Mouse (Mus musculus) duodenum, adult 2 months (tissue): ENCODE measurements around the gene Frem1. TPM values are rescaled to one million over a fixed set of nuclear protein-coding genes. Genes with fewer than 3 reads are reported as not detected.

Experiments
- polyA plus RNA-seq: library from polyadenylated mRNA; depleted of rRNA; stranded (reverse); fragments of >200 nt; gene quantifications from 2 replicates; pipeline ENCODE4 v1.2.3, GENCODE M21; 2012; ENCODE audit warnings: low replicate concordance; rRNA removed

Gene Frem1
- polyA plus RNA-seq = 0.25 and 0.50 TPM in 2 replicates

DNA sequence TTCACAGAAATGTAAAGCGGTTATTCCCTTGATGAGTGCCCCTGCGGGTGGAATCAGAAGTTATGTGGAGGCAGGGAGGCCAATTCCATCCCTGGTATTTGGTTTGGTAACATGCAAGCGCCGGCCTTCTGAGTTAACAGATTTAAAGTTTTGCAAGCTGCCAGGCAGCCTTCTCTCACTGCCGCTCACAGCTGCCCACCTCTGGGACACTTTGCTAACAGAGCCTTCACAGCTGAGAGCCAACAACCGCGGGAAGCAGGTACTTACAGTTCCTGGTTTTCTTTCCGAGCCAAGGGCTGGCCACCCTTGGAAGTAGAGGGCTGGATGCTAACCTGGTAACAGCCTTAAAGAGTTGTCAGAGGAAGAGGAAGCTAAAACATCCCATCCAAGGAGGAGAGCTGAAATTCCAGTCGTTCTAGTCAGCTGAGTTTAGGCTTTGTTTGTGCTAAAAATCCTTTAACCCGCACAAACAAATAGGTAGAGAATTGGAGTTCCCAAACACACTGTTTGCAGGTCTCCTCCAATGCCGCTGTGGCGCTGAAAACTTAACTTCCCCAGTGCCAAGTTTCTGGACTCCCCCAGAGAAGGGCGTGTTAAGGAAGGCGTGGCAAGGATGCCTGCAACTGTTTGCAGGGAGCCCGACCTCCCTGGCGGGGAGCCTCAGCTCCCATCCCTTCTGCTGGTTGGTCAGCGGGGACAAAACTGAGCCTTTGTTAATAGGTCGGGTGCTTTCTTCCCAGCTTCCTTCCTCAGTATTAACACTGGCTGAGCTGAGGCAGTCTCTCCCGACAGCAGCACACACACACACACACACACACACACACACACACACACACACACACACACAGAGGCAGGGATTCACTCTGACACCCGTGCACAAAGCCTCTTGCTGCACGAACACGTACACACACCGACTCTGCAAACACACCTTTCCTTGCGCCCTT is at the start of gene Frem1:
Frem1 (minus strand) TSS at position 706 of the 944 bp plus-strand sequence.

DNA sequence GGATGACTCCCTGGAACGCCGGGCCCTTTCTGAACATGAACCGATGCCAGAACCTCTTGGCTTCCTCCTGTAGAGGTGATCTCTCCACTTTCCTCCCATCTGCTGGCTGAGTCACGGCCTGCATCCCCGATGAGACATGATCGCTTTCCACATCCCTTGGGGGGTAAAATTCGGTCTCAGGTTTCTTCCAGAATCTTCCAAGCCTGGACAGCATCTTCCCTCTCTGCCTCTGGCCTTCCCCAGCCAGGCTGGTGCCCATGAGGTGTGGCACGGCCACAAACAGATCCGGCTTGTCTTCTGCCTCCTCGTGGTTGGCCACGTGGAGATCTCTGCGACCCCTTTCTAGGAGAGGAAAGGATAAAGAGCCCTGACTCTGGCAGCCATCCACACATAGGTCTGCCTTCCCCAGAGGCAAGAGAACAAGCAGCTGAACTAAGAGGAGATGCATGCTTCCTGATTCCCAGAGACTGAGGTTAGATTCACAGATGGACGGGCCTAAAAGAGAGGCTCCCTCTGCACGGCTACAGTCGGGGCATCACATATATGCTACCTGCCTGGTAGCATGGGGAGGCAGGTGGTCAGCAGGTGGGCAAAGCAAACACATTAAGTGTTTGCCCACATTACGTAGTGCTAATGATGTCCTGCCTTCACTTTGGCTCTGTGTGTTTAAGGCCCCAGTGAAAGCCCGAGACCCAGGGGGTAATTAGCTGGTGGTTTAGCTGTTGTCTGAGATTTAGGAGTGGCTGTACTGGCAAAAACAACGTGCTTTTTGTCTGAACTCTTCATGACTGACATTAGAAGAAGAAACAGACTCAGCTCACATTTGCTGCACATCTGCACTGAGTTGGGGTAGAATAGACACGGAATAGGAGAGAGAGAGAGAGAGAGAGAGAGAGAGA is 167.3 kb downstream of the Frem1 start, which contains the start of gene Cer1:
Cer1 (minus strand) TSS at position 513 of the 899 bp plus-strand sequence.

DNA sequence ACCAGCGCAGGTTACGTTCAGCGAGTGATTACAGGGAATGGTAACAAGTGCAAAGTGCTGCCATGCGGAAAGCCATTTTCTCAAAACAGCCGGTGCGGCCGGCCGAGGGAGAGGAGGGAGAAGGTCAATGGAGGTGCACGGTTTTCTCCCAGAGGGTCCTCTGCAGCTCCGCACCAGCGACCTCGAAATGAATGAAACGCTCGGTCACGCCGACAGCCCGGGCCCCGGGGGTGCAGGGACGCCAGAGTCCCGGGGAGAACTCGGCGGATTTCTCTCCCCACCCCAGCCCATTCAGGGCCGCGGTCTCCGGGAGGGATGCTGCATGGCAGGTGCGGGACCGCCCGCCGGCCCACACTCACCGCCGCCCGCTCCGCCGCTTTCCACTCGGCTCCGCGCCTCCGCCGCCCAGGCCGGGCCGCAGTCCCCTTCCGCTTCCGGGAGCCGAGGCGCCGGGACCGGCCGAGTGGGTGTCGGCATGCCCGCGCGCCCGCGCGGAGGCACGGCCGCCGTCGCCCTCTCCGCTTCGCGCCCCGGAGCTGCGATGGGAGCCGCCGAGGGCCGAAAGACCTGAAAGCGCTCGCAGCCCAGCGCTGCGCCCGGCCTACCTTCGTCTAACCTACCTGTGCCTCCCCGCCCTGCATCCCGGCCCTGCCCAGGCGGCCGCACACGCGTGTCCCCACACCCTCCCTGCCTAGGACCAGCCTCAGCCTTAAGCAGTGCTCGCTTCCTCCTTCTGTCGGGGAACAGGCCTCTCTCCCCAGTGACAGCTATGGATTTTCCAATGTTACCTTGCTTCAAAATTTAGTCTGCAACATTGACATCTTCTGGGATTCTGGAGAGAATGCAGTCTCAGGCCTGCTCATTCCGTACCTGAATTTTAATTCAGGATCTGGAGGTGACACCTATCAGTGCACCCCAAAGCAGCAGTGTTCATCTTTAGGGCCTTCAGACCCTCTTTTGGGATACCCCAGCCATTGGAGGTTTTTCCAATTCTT is 192.7 kb downstream of the Frem1 start, which contains the start of gene Zdhhc21:
Zdhhc21 (minus strand) TSS at position 828 of the 995 bp plus-strand sequence.

Other genes with a start within 250 kb of the Frem1 start
- gene Zdhhc21, start 192.4 kb downstream of the Frem1 start, polyA plus RNA-seq = 0.59 and 0.88 TPM in 2 replicates
- not detected in 2 replicates for gene Cer1, start 167.2 kb downstream of the Frem1 start, polyA plus RNA-seq